Mouse (Mus musculus) splenic B cell, adult 2 months (primary cell): ENCODE results near the gene Fbxl18.

Experiments
- DNase-seq: peaks from one replicate; pipeline ENCODE4 v3.0.0-alpha.2; 2011; ENCODE audit warnings: low read depth, low spot score
- H3K27me3 ChIP-seq: 2 replicates; pipeline ENCODE4 v1.6.1; 2012; ENCODE audit warnings: mild to moderate bottlenecking, low read length, moderate library complexity, mixed read lengths; ENCODE audit not compliant: control insufficient read depth, poor library complexity, insufficient read depth, severe bottlenecking
- H3K36me3 ChIP-seq: 2 replicates; pipeline ENCODE4 v1.6.1; 2012; ENCODE audit warnings: mild to moderate bottlenecking, low read length, moderate library complexity, mixed read lengths; ENCODE audit not compliant: control insufficient read depth, poor library complexity, insufficient read depth, severe bottlenecking

The Fbxl18 gene

DNA sequence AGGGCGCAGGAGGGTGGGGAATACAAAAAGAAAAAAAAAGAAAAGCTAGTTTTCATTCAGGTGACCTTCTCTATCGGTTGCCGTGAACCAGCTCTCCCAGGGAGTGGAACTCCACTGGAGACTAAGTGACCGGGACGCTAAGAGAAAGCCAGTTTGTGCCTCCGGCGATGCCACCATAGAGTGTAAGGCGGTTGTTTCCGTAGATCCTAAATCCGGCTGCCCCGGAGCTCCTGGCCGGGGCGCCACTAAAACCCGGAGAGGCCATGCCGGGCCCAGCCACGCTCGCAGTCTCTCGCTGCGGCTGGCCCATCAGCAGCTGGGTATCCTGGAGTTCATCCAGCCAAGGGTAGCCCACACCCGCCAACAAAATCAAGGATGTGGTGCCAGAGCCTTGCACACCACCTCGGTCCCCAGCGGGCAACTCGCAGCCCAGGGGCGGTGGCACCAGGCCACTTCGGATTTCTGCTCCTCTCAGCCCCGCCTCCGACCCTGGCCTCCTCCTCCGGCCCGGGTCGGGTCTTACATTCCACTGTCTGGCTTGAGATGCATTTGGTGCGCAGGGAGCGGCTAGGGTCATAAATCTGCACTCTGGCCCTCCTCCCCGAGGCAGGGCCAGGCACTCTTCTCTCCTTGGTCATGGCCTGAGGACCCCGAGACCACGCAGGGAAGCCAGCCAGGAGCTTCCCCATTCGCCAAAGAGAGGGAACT, 73.8 kb downstream of the Fbxl18 start:
- no peaks in the 10 kb centered on the region for H3K36me3 ChIP-seq
- peaks cover 2% of the 10 kb centered on the region; the same call in 1 of the 2 replicates for H3K27me3 ChIP-seq
- DNase-seq: peak; percentile 50

GRCm38 (mm10) chr5:142820276-142821265, 74.7 kb downstream of the Fbxl18 start:
- H3K27me3 ChIP-seq: peaks cover 2% of the 10 kb centered on the region; the same call in 1 of the 2 replicates
- no peaks in the 10 kb centered on the region for H3K36me3 ChIP-seq
- peak; percentile 40 for DNase-seq

DNA sequence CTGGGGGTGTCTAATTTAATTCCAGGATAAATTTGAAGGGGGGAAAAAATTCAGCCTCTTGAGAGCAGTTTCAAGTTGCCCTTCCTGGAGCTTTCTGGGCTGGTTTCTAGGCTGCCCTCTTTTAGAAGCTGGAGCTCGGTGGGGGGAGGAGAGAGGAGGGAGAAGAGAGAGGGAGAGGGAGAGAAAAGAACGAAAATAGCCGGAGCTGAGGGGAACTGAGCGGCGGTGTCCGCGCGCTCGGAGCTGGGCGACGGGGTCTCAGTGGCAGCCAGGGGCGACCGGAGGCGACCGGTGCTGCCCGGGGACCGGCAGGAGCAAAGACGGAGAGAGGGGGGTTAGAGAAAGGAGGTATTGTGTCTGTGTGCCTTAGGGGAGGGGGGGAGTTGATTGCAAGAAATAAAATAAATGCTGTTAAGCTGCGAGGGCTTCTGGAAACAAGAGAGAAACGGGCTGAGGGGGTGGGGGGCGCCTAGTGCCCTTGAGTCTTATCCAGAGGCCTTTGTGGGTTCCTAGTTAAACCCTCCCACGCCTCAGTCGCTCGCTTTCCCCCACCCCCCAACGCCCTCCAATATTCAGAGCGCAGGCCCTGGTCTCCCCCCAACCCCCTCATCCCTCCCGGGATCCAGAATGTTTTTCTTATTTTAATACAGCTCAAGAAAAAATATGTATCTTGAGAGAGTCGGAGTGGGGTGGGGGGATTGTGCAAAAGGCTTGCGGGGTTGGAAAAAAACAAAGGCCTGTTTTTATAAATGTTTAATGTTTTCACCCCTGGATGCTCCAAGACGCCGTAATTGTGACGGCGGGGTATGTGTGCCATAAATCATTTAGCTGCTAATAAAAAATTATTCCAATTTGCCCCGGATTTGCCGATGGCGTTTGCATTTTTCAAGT, 75.6 kb downstream of the Fbxl18 start:
- peak; percentile 22 for DNase-seq
- no peaks in the 10 kb centered on the region for H3K36me3 ChIP-seq
- peaks cover 2% of the 10 kb centered on the region; the same call in 1 of the 2 replicates for H3K27me3 ChIP-seq

DNA sequence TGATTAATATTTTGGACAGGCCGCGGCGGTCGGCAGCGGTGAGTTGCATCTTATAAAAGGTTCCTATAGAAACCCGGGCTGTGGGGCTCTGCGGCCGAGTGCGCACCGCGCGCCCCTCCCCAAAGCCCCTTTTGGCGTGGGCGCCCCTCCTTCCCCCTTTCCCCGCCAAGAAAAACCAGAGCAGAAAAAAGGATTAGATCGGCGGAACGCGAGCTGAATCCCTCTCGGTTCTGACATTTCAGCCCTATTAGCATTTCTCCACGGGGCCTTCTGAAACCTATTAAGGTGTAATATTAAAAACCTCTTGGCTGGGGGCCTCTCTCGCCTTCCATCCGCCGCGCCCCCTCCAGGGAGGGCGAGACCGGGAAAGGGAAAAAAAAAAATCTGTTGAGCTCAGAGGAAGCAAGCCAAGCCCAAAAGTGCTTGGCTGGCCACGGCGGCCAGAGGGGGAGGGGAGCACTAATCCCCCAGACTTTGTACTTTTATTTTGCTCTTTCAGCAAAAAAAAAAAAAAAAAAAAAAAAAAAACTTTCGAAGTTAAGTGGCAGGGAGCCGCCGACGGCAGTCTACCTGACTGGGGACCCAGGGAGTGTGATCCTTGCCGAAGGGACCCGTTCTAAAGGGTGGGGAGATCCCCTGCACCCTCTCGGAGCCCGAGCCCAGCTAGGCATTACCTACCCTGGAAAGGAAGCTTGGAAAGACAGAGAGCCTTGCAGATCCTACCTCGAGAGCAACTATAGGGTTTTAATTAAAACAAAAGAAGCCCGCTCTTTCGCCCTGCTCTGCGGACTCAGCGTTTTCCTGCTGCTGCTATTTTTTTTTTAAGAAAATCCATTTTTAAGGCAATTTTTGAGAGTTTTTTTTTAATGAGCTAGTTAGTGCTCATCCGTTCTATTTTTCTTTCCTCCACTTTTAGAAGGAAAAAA, 76.5 kb downstream of the Fbxl18 start:
- H3K27me3 ChIP-seq: peaks cover 2% of the 10 kb centered on the region; the same call in 1 of the 2 replicates
- H3K36me3 ChIP-seq: no peaks in the 10 kb centered on the region
- peak; percentile 29 for DNase-seq

DNA sequence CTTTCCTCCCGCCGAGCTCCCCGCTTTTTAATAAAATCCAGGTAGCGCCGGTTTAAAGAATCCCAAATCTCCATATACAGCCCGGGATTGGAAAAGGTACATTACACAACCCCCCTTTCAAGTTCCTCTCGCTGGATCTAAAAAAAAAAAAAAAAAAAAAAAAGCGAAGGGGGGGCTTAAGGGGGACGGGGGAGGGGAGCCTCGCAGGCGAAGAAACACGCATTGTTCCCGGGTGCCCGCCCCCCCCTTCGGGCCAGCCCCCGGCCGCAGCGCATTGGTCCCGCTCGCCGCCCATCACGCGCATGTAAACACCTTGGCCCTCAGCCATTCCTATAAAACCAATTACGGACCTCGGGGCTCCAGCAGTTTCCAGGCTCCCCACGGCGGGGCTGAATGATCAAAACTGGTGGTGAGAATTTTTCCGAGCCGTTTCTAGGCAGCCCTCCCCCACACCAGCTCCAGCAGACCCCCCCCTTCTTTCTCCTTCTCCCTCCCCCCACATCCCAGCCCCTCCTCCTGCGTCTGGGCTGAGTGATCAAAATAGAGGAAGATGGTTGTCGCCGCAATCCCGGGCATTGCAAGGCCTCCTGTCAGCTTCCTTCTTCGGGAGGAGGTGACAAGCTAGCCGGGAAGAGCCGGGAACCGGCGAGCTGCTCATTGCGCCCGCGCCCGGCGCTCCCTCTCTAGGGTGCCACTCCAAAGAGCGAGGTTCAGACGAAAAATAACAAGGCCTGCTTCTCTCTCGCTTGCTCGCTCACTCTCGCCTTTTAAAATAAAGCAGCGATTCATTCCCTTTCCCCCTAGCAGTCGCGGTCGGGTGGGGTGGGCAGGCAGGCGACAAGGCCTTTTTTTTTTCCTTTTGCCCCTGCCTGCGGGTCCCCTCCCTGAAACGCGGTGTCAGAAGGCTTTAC, 77.4 kb downstream of the Fbxl18 start, which contains the start of gene Tnrc18:
TSS of gene Tnrc18 (minus strand) at position 139 of the 911 bp plus-strand sequence.
- DNase-seq: peak; percentile 88

More for the DNA sequence above, 77.4 kb downstream of the Fbxl18 start, which contains the start of gene Tnrc18:
- Histone ChIP-seq H3K27me3 (peaks cover 2% of the 10 kb centered on the region; the same call in 1 of the 2 replicates), H3K36me3 (no peaks in the 10 kb centered on the region)
